Mouse (Mus musculus): ENCODE data around the gene Eqtn. TPM values are rescaled to one million over a fixed set of nuclear protein-coding genes. Genes with fewer than 3 reads are reported as not detected.

Eqtn gene
- total RNA-seq (2021), result 1 to 10 TPM in 1 of 2 experiments, under 1 TPM in 1; 0.54 to 1.1 TPM
- long read RNA-seq, experiment 1, result 0 reads
- long read RNA-seq, experiment 2, result 0 reads

- no peak for TF ChIP-seq CTCF (IDR thresholded peaks at IDR 0.05)
- Histone ChIP-seq H3K4me3 (no peak within 1 kb of the TSS), H3K27ac (no peak within 1 kb of the TSS)
- DNase-seq, result no peak
- intact Hi-C loops (cut with DNase I), result no loop called here
These were observed at the start of gene Eqtn for GRCm38 (mm10) chr4:94928743-94929142. TSS of gene Eqtn (minus strand) at chr4:94928843.

GRCm38 (mm10) chr4:94973321-94973720 is 44.7 kb upstream of the Eqtn start:
- no peak overlapping the region for H3K4me3 ChIP-seq

GRCm38 (mm10) chr4:94952773-94953172 is 24.1 kb upstream of the Eqtn start:
- no peak overlapping the region for H3K4me3 ChIP-seq
- intact Hi-C loops (cut with DNase I), result loop anchor here (10.0 kb wide), 1 partner anchor 378 kb away; no protein-coding TSS in a partner anchor
- DNase-seq, result no peak
- H3K27ac ChIP-seq, result no peak overlapping the region
- no peak for TF ChIP-seq CTCF (IDR thresholded peaks at IDR 0.05)

More at GRCm38 (mm10) chr4:94973321-94973720, 44.7 kb upstream of the Eqtn start:
- intact Hi-C loops (cut with DNase I), result no loop called here
- TF ChIP-seq CTCF (IDR thresholded peaks at IDR 0.05), result no peak
- no peak overlapping the region for H3K27ac ChIP-seq
- DNase-seq, result no peak

GRCm38 (mm10) chr4:94941221-94941855 is 12.7 kb upstream of the Eqtn start:
- intact Hi-C loops (cut with DNase I), result no loop called here
- no peak for DNase-seq
- Histone ChIP-seq H3K27ac (no peak overlapping the region), H3K4me3 (no peak overlapping the region)
- no peak for TF ChIP-seq CTCF (IDR thresholded peaks at IDR 0.05)

GRCm38 (mm10) chr4:94901780-94902179 is 26.9 kb downstream of the Eqtn start:
- Histone ChIP-seq H3K4me3 (no peak overlapping the region), H3K27ac (no peak overlapping the region)
- intact Hi-C loops (cut with DNase I), result loop anchor here (5.0 kb wide), 1 partner anchor 234 kb away; no protein-coding TSS in a partner anchor
- DNase-seq, result no peak
- TF ChIP-seq CTCF (IDR thresholded peaks at IDR 0.05), result no peak

- peak; percentile 73 for TF ChIP-seq CTCF (IDR thresholded peaks at IDR 0.05)
- DNase-seq, result no peak
- Histone ChIP-seq H3K4me3 (no peak overlapping the region), H3K27ac (no peak overlapping the region)
- intact Hi-C loops (cut with DNase I), result loop anchor here (5.0 kb wide), 1 partner anchor 233 kb away; no protein-coding TSS in a partner anchor
These were observed 27.9 kb downstream of the Eqtn start for GRCm38 (mm10) chr4:94900744-94901143.

Other genes starting within 250 kb of the Eqtn start
- 10 to 100 TPM; 14.4 to 17.0 TPM for gene Tek, start 189.6 kb downstream of the Eqtn start, total RNA-seq (2021)
- gene Mysm1, start 50.3 kb upstream of the Eqtn start, total RNA-seq (2021), result 1 to 10 TPM; 8.2 to 9.8 TPM
- gene Jun, start 123.4 kb upstream of the Eqtn start, total RNA-seq (2021), result 10 to 100 TPM; 41.1 to 59.2 TPM

Data from gastrocnemius, adult 2 months (tissue).